Mouse (Mus musculus) MEL (cell line): ENCODE measurements around the gene Ak1. TPM values are rescaled to one million over a fixed set of nuclear protein-coding genes. Genes with fewer than 3 reads are reported as not detected.

Source experiments
- DNase-seq: peaks from one replicate; pipeline ENCODE4 v3.0.0; 2011; ENCODE audit warnings: low read depth, low spot score
- H3K27ac ChIP-seq: 2 replicates; pipeline ENCODE4 v1.5.1; 2012; ENCODE audit warnings: low read depth, mild to moderate bottlenecking, control low read depth, low read length, moderate library complexity; ENCODE audit not compliant: control insufficient read depth
- H3K27me3 ChIP-seq, 2 experiments: fragments of 150-350 bp in 1 of 2; sonication (generic) in 1 of 2; 2 replicates each; pipeline ENCODE4 v1.6.1; 2012; ENCODE audit warnings: low read length in 2 of 2, mild to moderate bottlenecking in 2 of 2, improper control_type of control experiment in 1 of 2, moderate library complexity in 1 of 2; ENCODE audit not compliant: insufficient read depth in 2 of 2, control insufficient read depth in 1 of 2
- H3K36me3 ChIP-seq, 2 experiments: 2 replicates each; pipeline ENCODE4 v1.6.1; 2012 to 2014; ENCODE audit warnings: low read length in 2 of 2, improper control_type of control experiment in 1 of 2, inconsistent platforms in 1 of 2, mild to moderate bottlenecking in 1 of 2; ENCODE audit not compliant: insufficient read depth in 2 of 2, control insufficient read depth in 1 of 2
- H3K4me1 ChIP-seq, 2 experiments: fragments of 150-350 bp in 1 of 2; sonication (generic) in 1 of 2; 2 replicates each; pipeline ENCODE4 v1.6.1; 2012; ENCODE audit warnings: low read length in 2 of 2, improper control_type of control experiment in 1 of 2, mild to moderate bottlenecking in 1 of 2; ENCODE audit not compliant: insufficient read depth in 2 of 2, control insufficient read depth in 1 of 2
- H3K4me3 ChIP-seq, 2 experiments: fragments of 150-350 bp in 1 of 2; sonication (generic) in 1 of 2; 2 replicates each; pipeline ENCODE4 v1.5.1; 2012; ENCODE audit warnings: low read depth in 2 of 2, low read length in 2 of 2, mild to moderate bottlenecking in 2 of 2, moderate library complexity in 2 of 2, control low read depth in 1 of 2, improper control_type of control experiment in 1 of 2; ENCODE audit not compliant: control insufficient read depth in 1 of 2, insufficient read depth in 1 of 2
- H3K79me2 ChIP-seq: 2 replicates; pipeline ENCODE4 v1.6.1; 2012; ENCODE audit warnings: mild to moderate bottlenecking, low read length, moderate library complexity; ENCODE audit not compliant: control insufficient read depth, poor library complexity, insufficient read depth
- H3K9ac ChIP-seq: 2 replicates; pipeline ENCODE4 v1.6.1; 2012; ENCODE audit warnings: low read depth, mild to moderate bottlenecking, control low read depth, low read length, moderate library complexity; ENCODE audit not compliant: control insufficient read depth, poor library complexity, severe bottlenecking
- H3K9me3 ChIP-seq: fragments of 150-350 bp; sonication (generic); replicated peaks from 2 replicates; pipeline ENCODE4 v1.6.1; 2012; ENCODE audit warnings: mild to moderate bottlenecking, low read length, improper control_type of control experiment, moderate library complexity; ENCODE audit not compliant: insufficient read depth
- BHLHE40 ChIP-seq: IDR thresholded peaks from 2 replicates; pipeline ENCODE4 v1.6.1; 2012; ENCODE audit warnings: low read depth, mild to moderate bottlenecking, inconsistent platforms, low read length, improper control_type of control experiment, borderline replicate concordance
- CHD1 ChIP-seq: IDR thresholded peaks from 2 replicates; pipeline ENCODE4 v1.6.1; 2012; ENCODE audit warnings: low read depth, mild to moderate bottlenecking, inconsistent platforms, low read length, improper control_type of control experiment
- CHD2 ChIP-seq: IDR thresholded peaks from 2 replicates; pipeline ENCODE4 v1.6.1; 2011; ENCODE audit warnings: low read length, improper control_type of control experiment
- E2F4 ChIP-seq: IDR thresholded peaks from 2 replicates; pipeline ENCODE4 v1.6.1; 2011; ENCODE audit warnings: low read depth, low read length, improper control_type of control experiment, borderline replicate concordance
- ELF1 ChIP-seq: IDR thresholded peaks from 2 replicates; pipeline ENCODE4 v1.6.1; 2014; ENCODE audit warnings: low read depth, mild to moderate bottlenecking, inconsistent platforms, low read length, improper control_type of control experiment, moderate library complexity
- EP300 ChIP-seq, 2 experiments: IDR thresholded peaks; 2 replicates each; pipeline ENCODE4 v1.6.1; 2011; ENCODE audit warnings: improper control_type of control experiment in 2 of 2, low read length in 2 of 2, low read depth in 1 of 2, mild to moderate bottlenecking in 1 of 2
- ETS1 ChIP-seq: IDR thresholded peaks from 2 replicates; pipeline ENCODE4 v1.6.1; 2012; ENCODE audit warnings: low read depth, mild to moderate bottlenecking, inconsistent platforms, low read length, improper control_type of control experiment, moderate library complexity
- GABPA ChIP-seq: IDR thresholded peaks from 2 replicates; pipeline ENCODE4 v1.6.1; 2012; ENCODE audit warnings: low read depth, mild to moderate bottlenecking, inconsistent platforms, low read length, improper control_type of control experiment, moderate library complexity
- GATA1 ChIP-seq: IDR thresholded peaks from 2 replicates; pipeline ENCODE4 v1.6.1; 2011; ENCODE audit warnings: low read depth, low read length, improper control_type of control experiment
- HCFC1 ChIP-seq: IDR thresholded peaks from 2 replicates; pipeline ENCODE4 v1.6.1; 2012; ENCODE audit warnings: low read depth, mild to moderate bottlenecking, inconsistent platforms, low read length, improper control_type of control experiment, moderate library complexity
- JUND ChIP-seq: IDR thresholded peaks from 2 replicates; pipeline ENCODE4 v1.6.1; 2011; ENCODE audit warnings: low read depth, mild to moderate bottlenecking, improper control_type of control experiment, low read length
- KAT2A ChIP-seq: conservative IDR thresholded peaks from 2 replicates; pipeline ENCODE4 v1.6.1; 2012; ENCODE audit warnings: low read depth, low read length, improper control_type of control experiment, inconsistent platforms
- MAFK ChIP-seq: IDR thresholded peaks from 2 replicates; pipeline ENCODE4 v1.6.1; 2011; ENCODE audit warnings: low read depth, mild to moderate bottlenecking, low read length, improper control_type of control experiment, borderline replicate concordance
- MAX ChIP-seq: IDR thresholded peaks from 2 replicates; pipeline ENCODE4 v1.6.1; 2011; ENCODE audit warnings: low read length, improper control_type of control experiment
- MAZ ChIP-seq: IDR thresholded peaks from 2 replicates; pipeline ENCODE4 v1.6.1; 2012; ENCODE audit warnings: low read depth, mild to moderate bottlenecking, inconsistent platforms, low read length, improper control_type of control experiment
- MXI1 ChIP-seq: IDR thresholded peaks from 2 replicates; pipeline ENCODE4 v1.6.1; 2011; ENCODE audit warnings: mild to moderate bottlenecking, low read depth, low read length, improper control_type of control experiment
- MYB ChIP-seq: IDR thresholded peaks from 2 replicates; pipeline ENCODE4 v1.6.1; 2011; ENCODE audit warnings: mild to moderate bottlenecking, low read depth, low read length, improper control_type of control experiment
- MYC ChIP-seq: IDR thresholded peaks from 2 replicates; pipeline ENCODE4 v1.6.1; 2011; ENCODE audit warnings: low read depth, mild to moderate bottlenecking, low read length, improper control_type of control experiment, moderate library complexity
- NELFE ChIP-seq: IDR thresholded peaks from 2 replicates; pipeline ENCODE4 v1.6.1; 2011; ENCODE audit warnings: low read depth, low read length, improper control_type of control experiment
- NRF1 ChIP-seq: IDR thresholded peaks from 2 replicates; pipeline ENCODE4 v1.6.1; 2014; ENCODE audit warnings: low read depth, mild to moderate bottlenecking, inconsistent platforms, low read length, improper control_type of control experiment, moderate library complexity; ENCODE audit not compliant: poor library complexity, insufficient read depth, severe bottlenecking
- POLR2AphosphoS2 ChIP-seq: IDR thresholded peaks from 2 replicates; pipeline ENCODE4 v1.6.1; 2011; ENCODE audit warnings: low read length, improper control_type of control experiment
- POLR2AphosphoS5 ChIP-seq: IDR thresholded peaks from 2 replicates; pipeline ENCODE4 v1.6.1; 2012; ENCODE audit warnings: low read depth, borderline replicate concordance, mild to moderate bottlenecking, inconsistent platforms, low read length, moderate library complexity, mixed read lengths
- RAD21 ChIP-seq: IDR thresholded peaks from 2 replicates; pipeline ENCODE4 v1.6.1; 2011; ENCODE audit warnings: mild to moderate bottlenecking, low read depth, low read length, improper control_type of control experiment
- RCOR1 ChIP-seq: IDR thresholded peaks from 2 replicates; pipeline ENCODE4 v1.6.1; 2012; ENCODE audit warnings: low read depth, mild to moderate bottlenecking, inconsistent platforms, low read length, improper control_type of control experiment
- SIN3A ChIP-seq: IDR thresholded peaks from 2 replicates; pipeline ENCODE4 v1.6.1; 2012; ENCODE audit warnings: low read length, improper control_type of control experiment, inconsistent platforms
- SMC3 ChIP-seq: IDR thresholded peaks from 2 replicates; pipeline ENCODE4 v1.6.1; 2011; ENCODE audit warnings: low read depth, low read length, improper control_type of control experiment
- TAL1 ChIP-seq: IDR thresholded peaks from 2 replicates; pipeline ENCODE4 v1.6.1; 2012; ENCODE audit warnings: mild to moderate bottlenecking, inconsistent platforms, low read length, moderate library complexity, mixed read lengths
- TBP ChIP-seq: IDR thresholded peaks from 2 replicates; pipeline ENCODE4 v1.8.0; 2011; ENCODE audit warnings: low read depth, low read length, improper control_type of control experiment
- TCF12 ChIP-seq: IDR thresholded peaks from 2 replicates; pipeline ENCODE4 v1.6.1; 2014; ENCODE audit warnings: low read depth, mild to moderate bottlenecking, inconsistent platforms, low read length, improper control_type of control experiment, moderate library complexity
- UBTF ChIP-seq: IDR thresholded peaks from 2 replicates; pipeline ENCODE4 v1.6.1; 2012; ENCODE audit warnings: low read depth, mild to moderate bottlenecking, inconsistent platforms, low read length, improper control_type of control experiment, moderate library complexity, borderline replicate concordance; ENCODE audit not compliant: insufficient read depth
- USF1 ChIP-seq: IDR thresholded peaks from 2 replicates; pipeline ENCODE4 v1.6.1; 2014; ENCODE audit warnings: low read depth, mild to moderate bottlenecking, inconsistent platforms, low read length, improper control_type of control experiment, moderate library complexity
- USF2 ChIP-seq, 2 experiments: IDR thresholded peaks; 2 replicates each; pipeline ENCODE4 v1.6.1; 2011 to 2012; ENCODE audit warnings: improper control_type of control experiment in 2 of 2, low read length in 2 of 2, borderline replicate concordance in 1 of 2, inconsistent platforms in 1 of 2, low read depth in 1 of 2, mild to moderate bottlenecking in 1 of 2; ENCODE audit not compliant: insufficient read depth in 1 of 2
- ZC3H11A ChIP-seq: IDR thresholded peaks from 2 replicates; pipeline ENCODE4 v1.6.1; 2012; ENCODE audit warnings: low read depth, mild to moderate bottlenecking, inconsistent platforms, low read length, improper control_type of control experiment
- ZKSCAN1 ChIP-seq: IDR thresholded peaks from 2 replicates; pipeline ENCODE4 v1.6.1; 2012; ENCODE audit warnings: low read depth, mild to moderate bottlenecking, inconsistent platforms, low read length, improper control_type of control experiment, moderate library complexity
- ZMIZ1 ChIP-seq: IDR thresholded peaks from 2 replicates; pipeline ENCODE4 v1.6.1; 2012; ENCODE audit warnings: low read depth, mild to moderate bottlenecking, inconsistent platforms, low read length, improper control_type of control experiment, moderate library complexity
- ZNF384 ChIP-seq: IDR thresholded peaks from 2 replicates; pipeline ENCODE4 v1.6.1; 2012; ENCODE audit warnings: low read depth, mild to moderate bottlenecking, inconsistent platforms, low read length, improper control_type of control experiment
- polyA plus RNA-seq, 2 experiments: library from polyadenylated mRNA; stranded (reverse) in 1 of 2; unstranded in 1 of 2; fragments of >175 nt in 1 of 2; fragments of >200 nt in 1 of 2; gene quantifications; 2 replicates each; pipeline versions ENCODE4 v1.2.1 to v1.2.4; 2012; ENCODE audit warnings: low replicate concordance in 2 of 2, low read depth in 1 of 2; ENCODE audit not compliant: insufficient read length in 2 of 2, insufficient read depth in 1 of 2, missing spikeins in 1 of 2
- total RNA-seq: library from RNA; depleted of rRNA; stranded (reverse); fragments of 300-350 nt; gene quantifications from 2 replicates; pipeline ENCODE4 v1.2.3, GENCODE M21; 2012

Gene Ak1
- total and polyA plus RNA-seq, 3 experiments, result 0.12 to 0.13 TPM; not detected in 1

GRCm38 (mm10) chr2:32620682-32621516, 659 bp upstream of the Ak1 start:
- H3K27me3 ChIP-seq, result no peaks in the 10 kb centered on the region
- H3K79me2 ChIP-seq, result no peaks in the 10 kb centered on the region
- H3K4me1 ChIP-seq, result peaks cover 2 to 17% of the 10 kb centered on the region in 2 experiments; a peak in 3 of 4 replicates
- peak overlapping the region; percentile 69 for H3K27ac ChIP-seq
- H3K9ac ChIP-seq, result peak overlapping the region; percentile 29; the same call in 1 of the 2 replicates
- DNase-seq, result peak; percentile 88
- no peaks in the 10 kb centered on the region for H3K9me3 ChIP-seq
- peaks cover 0 to 11% of the 10 kb centered on the region in 2 experiments; a peak in 2 of 4 replicates for H3K36me3 ChIP-seq
- no peak overlapping the region for H3K4me3 ChIP-seq
- TF ChIP-seq POLR2AphosphoS2, result no peak
- no peak for TF ChIP-seq NELFE
- TF ChIP-seq POLR2AphosphoS5, result no peak
- TF ChIP-seq MYC, result no peak
- TF ChIP-seq ZC3H11A, result no peak
- no peak for TF ChIP-seq MAFK
- peak; percentile 62; the same call in 1 of the 2 replicates for TF ChIP-seq MAZ
- no peak for TF ChIP-seq E2F4
- TF ChIP-seq MAX, result no peak
- no peak for TF ChIP-seq HCFC1
- TF ChIP-seq TCF12, result peak; percentile 53; the same call in 1 of the 2 replicates
- no peak for TF ChIP-seq ELF1
- TF ChIP-seq GABPA, result no peak
- TF ChIP-seq SMC3, result no peak
- no peak for TF ChIP-seq RAD21
- no peak for TF ChIP-seq USF1
- peak; percentile 41; the same call in 1 of the 2 replicates for TF ChIP-seq SIN3A
- no peak for TF ChIP-seq KAT2A
- TF ChIP-seq CHD1, result no peak
- no peak for TF ChIP-seq ZKSCAN1
- TF ChIP-seq MYB, result no peak
- TF ChIP-seq NRF1, result no peak
- TF ChIP-seq MXI1, result no peak
- no peak for TF ChIP-seq TBP
- no peak for TF ChIP-seq ZMIZ1
- TF ChIP-seq JUND, result no peak
- peak; percentile 75 for TF ChIP-seq TAL1
- no peak for TF ChIP-seq ZNF384
- no peak for TF ChIP-seq RCOR1
- TF ChIP-seq BHLHE40, result peak; percentile 55; the same call in 1 of the 2 replicates
- TF ChIP-seq USF2 (IDR thresholded peaks at IDR 0.05; ENCODE audit: borderline replicate concordance in 1 of 2, insufficient read depth in 1 of 2, low read depth in 1 of 2, low read length in 2 of 2), result no peak
- peak; percentile 55 for TF ChIP-seq ETS1
- TF ChIP-seq UBTF, result no peak
- peak; percentile 72 for TF ChIP-seq GATA1
- peak in 1 of 2 experiments; percentile 63; a peak in 3 of 4 replicates for TF ChIP-seq EP300 (IDR thresholded peaks at IDR 0.05; ENCODE audit: low read depth in 1 of 2, low read length in 2 of 2)
- no peak for TF ChIP-seq CHD2
